19 mouse cellular contexts compared by ENCODE assay signal in the genomic region with DNA sequence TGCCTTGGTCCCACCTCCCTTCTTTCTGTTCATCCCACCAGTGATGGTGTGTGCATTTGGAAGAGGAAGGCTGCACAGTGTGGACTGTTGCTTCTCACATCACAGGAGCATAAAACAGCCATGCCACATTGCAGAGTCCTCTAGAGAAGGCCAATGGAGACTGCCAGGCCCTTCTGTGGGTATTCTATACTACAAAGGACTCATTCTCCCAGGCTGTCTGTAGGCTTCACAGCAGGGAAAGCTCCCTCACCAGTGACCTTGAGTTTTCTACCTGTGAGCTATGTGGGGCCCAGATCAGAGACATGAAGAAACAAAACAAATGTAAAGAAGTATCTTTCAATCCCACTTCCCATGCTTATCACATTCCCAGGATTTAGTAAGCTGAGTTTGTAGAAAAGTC.
DNase-seq lines count a peak whose midpoint lies in the region; ATAC-seq and TF ChIP-seq lines count a peak whose summit lies in the region.
"Had no signal": no experiment of that assay in that cellular context is flagged by ENCODE, and none has a peak within 500 bp of the region (broad histone marks: within the 10 kb centered on the region; RNA-seq: fewer than 3 reads in every experiment).

No protein-coding gene starts in this region.

- H3K27me3 ChIP-seq in midbrain, embryonic 11.5 days (ENCODE audit: control insufficient read depth, insufficient read depth, low read length) = no peaks in the 10 kb centered on the region
- no peaks in the 10 kb centered on the region for H3K27me3 ChIP-seq in midbrain, postnatal 0 days (ENCODE audit: insufficient read depth, low read length)
- H3K27me3 ChIP-seq: CH12.LX had no signal

- no peaks in the 10 kb centered on the region for H3K4me1 ChIP-seq in midbrain, embryonic 11.5 days (ENCODE audit: control insufficient read depth, insufficient read depth, low read length)
- H3K4me1 ChIP-seq in midbrain, postnatal 0 days (ENCODE audit: insufficient read depth, low read length) = no peaks in the 10 kb centered on the region

- intact Hi-C loops in heart, postnatal 25 days (cut with DNase I) = no loop called here

- no peaks in the 10 kb centered on the region for H3K9me3 ChIP-seq in midbrain, embryonic 11.5 days (ENCODE audit: control insufficient read depth, low read length)
- H3K9me3 ChIP-seq in midbrain, postnatal 0 days (ENCODE audit: low read length) = no peaks in the 10 kb centered on the region

- ATAC-seq in midbrain, embryonic 11.5 days (ENCODE audit: low FRiP score) = no peak
- ATAC-seq in midbrain, postnatal 0 days (ENCODE audit: low FRiP score) = no peak
- ATAC-seq: activated CD4-positive, CD25-positive, alpha-beta regulatory T cell, adult 4 months; CD4-positive, CD25-positive, alpha-beta regulatory T cell, adult 4 months; Patski had no signal

- no peak overlapping the region for H3K9ac ChIP-seq in midbrain, embryonic 11.5 days (ENCODE audit: low read length)
- no peak overlapping the region for H3K9ac ChIP-seq in midbrain, postnatal 0 days (replicated peaks; ENCODE audit: low read length, poor library complexity, severe bottlenecking)

- TF ChIP-seq CTCF in midbrain, postnatal 0 days (IDR thresholded peaks at IDR 0.05) = no peak

- no peaks in the 10 kb centered on the region for H3K36me3 ChIP-seq in midbrain, embryonic 11.5 days (ENCODE audit: control insufficient read depth, insufficient read depth, low read length)
- H3K36me3 ChIP-seq in midbrain, postnatal 0 days (ENCODE audit: insufficient read depth, low read length) = no peaks in the 10 kb centered on the region
- H3K36me3 ChIP-seq: G1E had no signal

- DNase-seq in heart, adult 11 months = peak; percentile 63
- no peak for DNase-seq in heart, postnatal 25 days (ENCODE audit: low spot score)
- peak; percentile 54 for DNase-seq in midbrain, embryonic 11.5 days (ENCODE audit: low spot score, missing footprints)
- DNase-seq in midbrain, postnatal 0 days (ENCODE audit: low spot score) = no peak
- DNase-seq: adrenal gland, adult 2 months; adrenal gland, adult 8-10 months; adrenal gland, postnatal 10 days; adrenal gland, postnatal 14 days; adrenal gland, postnatal 25 days; adrenal gland, postnatal 36 days; B cell, adult 2 months; cerebellum, adult 11 months; cerebellum, adult 11-12 months; cerebellum, adult 18-20 months had no signal

- H3K4me3 ChIP-seq in midbrain, embryonic 11.5 days (ENCODE audit: low read depth, low read length) = no peak overlapping the region
- H3K4me3 ChIP-seq in midbrain, postnatal 0 days (ENCODE audit: low read depth, low read length) = no peak overlapping the region

- H3K4me2 ChIP-seq in midbrain, embryonic 11.5 days = no peak overlapping the region
- H3K4me2 ChIP-seq in midbrain, postnatal 0 days (ENCODE audit: low read depth, low read length, poor library complexity, severe bottlenecking) = no peak overlapping the region

- no peak overlapping the region for H3K27ac ChIP-seq in midbrain, embryonic 11.5 days (ENCODE audit: low read depth, low read length)
- H3K27ac ChIP-seq in midbrain, postnatal 0 days (ENCODE audit: low read depth, low read length) = no peak overlapping the region

Comparison
In these comparisons a context has a peak if more than half of its experiments do, and no peak if none do; other contexts are left out.
1. DNase-seq: peak in heart, adult 11 months (single experiment) and midbrain, embryonic 11.5 days (single experiment); none in heart, postnatal 25 days (single experiment) and midbrain, postnatal 0 days (single experiment).